Mouse (Mus musculus): Measurements from ENCODE around the gene Rtn4. TPM values are rescaled to one million over a fixed set of nuclear protein-coding genes. Genes with fewer than 3 reads are reported as not detected.

The Rtn4 gene
- total and polyA plus RNA-seq, 3 experiments = 31.1 to 85.3 (median 82.5) TPM

GRCm38 (mm10) chr11:29746203-29746602 is 53.5 kb downstream of the Rtn4 start:
- Histone ChIP-seq H3K36me3 (ENCODE audit: control insufficient read depth, insufficient read depth, low read length) (peaks cover 2% of the 10 kb centered on the region), H3K27me3 (ENCODE audit: control insufficient read depth, insufficient read depth, low read length) (no peaks in the 10 kb centered on the region), H3K9ac (ENCODE audit: low read depth, low read length) (no peak overlapping the region), H3K27ac (no peak overlapping the region), H3K4me3 (no peak overlapping the region), H3K4me1 (ENCODE audit: control insufficient read depth, insufficient read depth, low read length) (no peaks in the 10 kb centered on the region), H3K79me2 (replicated peaks; ENCODE audit: control insufficient read depth, insufficient read depth, low read length) (no peaks in the 10 kb centered on the region)
- intact Hi-C loops (cut with DNase I) = no loop called here
- no peak for TF ChIP-seq CTCF (IDR thresholded peaks at IDR 0.05)
- no peak for TF ChIP-seq EP300 (IDR thresholded peaks at IDR 0.05; ENCODE audit: insufficient read depth, low read depth, low read length)
- no peak for TF ChIP-seq POLR2A (IDR thresholded peaks at IDR 0.05; ENCODE audit: insufficient read depth, low read depth, low read length)
- 90% methylated on average over 9 of the region's 9 CpGs for WGBS
- no peak for DNase-seq

GRCm38 (mm10) chr11:29747365-29747764 is 54.6 kb downstream of the Rtn4 start:
- Histone ChIP-seq H3K9ac (ENCODE audit: low read depth, low read length) (no peak overlapping the region), H3K27ac (no peak overlapping the region)

GRCm38 (mm10) chr11:29747881-29748280 is 55.1 kb downstream of the Rtn4 start:
- intact Hi-C loops (cut with DNase I) = no loop called here

More at GRCm38 (mm10) chr11:29747365-29747764, 54.6 kb downstream of the Rtn4 start:
- no peak for DNase-seq
- WGBS = 97% methylated on average over 3 of the region's 3 CpGs
- intact Hi-C loops (cut with DNase I) = no loop called here
- Histone ChIP-seq H3K36me3 (ENCODE audit: control insufficient read depth, insufficient read depth, low read length) (peaks cover 2% of the 10 kb centered on the region), H3K27me3 (ENCODE audit: control insufficient read depth, insufficient read depth, low read length) (no peaks in the 10 kb centered on the region), H3K4me1 (ENCODE audit: control insufficient read depth, insufficient read depth, low read length) (no peaks in the 10 kb centered on the region), H3K4me3 (no peak overlapping the region), H3K79me2 (replicated peaks; ENCODE audit: control insufficient read depth, insufficient read depth, low read length) (no peaks in the 10 kb centered on the region)
- TF ChIP-seq POLR2A (IDR thresholded peaks at IDR 0.05; ENCODE audit: insufficient read depth, low read depth, low read length) = no peak
- no peak for TF ChIP-seq CTCF (IDR thresholded peaks at IDR 0.05)

GRCm38 (mm10) chr11:29748750-29749467 is 56.2 kb downstream of the Rtn4 start:
- WGBS = 93% methylated on average over 8 of the region's 8 CpGs
- no peak overlapping the region for H3K9ac ChIP-seq (ENCODE audit: low read depth, low read length)
- TF ChIP-seq EP300 (IDR thresholded peaks at IDR 0.05; ENCODE audit: insufficient read depth, low read depth, low read length) = no peak
- no peak for TF ChIP-seq POLR2A (IDR thresholded peaks at IDR 0.05; ENCODE audit: insufficient read depth, low read depth, low read length)
- no peak for TF ChIP-seq CTCF (IDR thresholded peaks at IDR 0.05)
- no peaks in the 10 kb centered on the region for H3K4me1 ChIP-seq (ENCODE audit: control insufficient read depth, insufficient read depth, low read length)
- intact Hi-C loops (cut with DNase I) = no loop called here
- H3K36me3 ChIP-seq (ENCODE audit: control insufficient read depth, insufficient read depth, low read length) = peaks cover 2% of the 10 kb centered on the region
- H3K4me3 ChIP-seq = no peak overlapping the region
- H3K79me2 ChIP-seq (replicated peaks; ENCODE audit: control insufficient read depth, insufficient read depth, low read length) = no peaks in the 10 kb centered on the region
- no peak overlapping the region for H3K27ac ChIP-seq
- no peaks in the 10 kb centered on the region for H3K27me3 ChIP-seq (ENCODE audit: control insufficient read depth, insufficient read depth, low read length)
- no peak for DNase-seq

More at GRCm38 (mm10) chr11:29747881-29748280, 55.1 kb downstream of the Rtn4 start:
- Histone ChIP-seq H3K27ac (no peak overlapping the region), H3K79me2 (replicated peaks; ENCODE audit: control insufficient read depth, insufficient read depth, low read length) (no peaks in the 10 kb centered on the region), H3K27me3 (ENCODE audit: control insufficient read depth, insufficient read depth, low read length) (no peaks in the 10 kb centered on the region), H3K36me3 (ENCODE audit: control insufficient read depth, insufficient read depth, low read length) (peaks cover 2% of the 10 kb centered on the region), H3K4me3 (no peak overlapping the region), H3K4me1 (ENCODE audit: control insufficient read depth, insufficient read depth, low read length) (no peaks in the 10 kb centered on the region), H3K9ac (ENCODE audit: low read depth, low read length) (no peak overlapping the region)
- TF ChIP-seq EP300 (IDR thresholded peaks at IDR 0.05; ENCODE audit: insufficient read depth, low read depth, low read length) = no peak
- TF ChIP-seq CTCF (IDR thresholded peaks at IDR 0.05) = no peak
- no peak for TF ChIP-seq POLR2A (IDR thresholded peaks at IDR 0.05; ENCODE audit: insufficient read depth, low read depth, low read length)
- no peak for DNase-seq
- 87% methylated on average over 1 of the region's 1 CpGs for WGBS

- Histone ChIP-seq H3K4me3 (no peak overlapping the region), H3K79me2 (replicated peaks; ENCODE audit: control insufficient read depth, insufficient read depth, low read length) (no peaks in the 10 kb centered on the region), H3K4me1 (ENCODE audit: control insufficient read depth, insufficient read depth, low read length) (no peaks in the 10 kb centered on the region), H3K36me3 (ENCODE audit: control insufficient read depth, insufficient read depth, low read length) (peaks cover 2% of the 10 kb centered on the region), H3K27me3 (ENCODE audit: control insufficient read depth, insufficient read depth, low read length) (no peaks in the 10 kb centered on the region), H3K27ac (no peak overlapping the region), H3K9ac (ENCODE audit: low read depth, low read length) (no peak overlapping the region)
- intact Hi-C loops (cut with DNase I) = no loop called here
- no peak for DNase-seq
- TF ChIP-seq EP300 (IDR thresholded peaks at IDR 0.05; ENCODE audit: insufficient read depth, low read depth, low read length) (no peak), CTCF (IDR thresholded peaks at IDR 0.05) (no peak), POLR2A (IDR thresholded peaks at IDR 0.05; ENCODE audit: insufficient read depth, low read depth, low read length) (no peak)
- WGBS = 97% methylated on average over 1 of the region's 1 CpGs
Measured at GRCm38 (mm10) chr11:29749468-29749829, 56.7 kb downstream of the Rtn4 start.

- intact Hi-C loops (cut with DNase I) = no loop called here
- Histone ChIP-seq H3K9ac (ENCODE audit: low read depth, low read length) (no peak overlapping the region), H3K36me3 (ENCODE audit: control insufficient read depth, insufficient read depth, low read length) (no peaks in the 10 kb centered on the region; the same call in 1 of the 2 replicates), H3K79me2 (replicated peaks; ENCODE audit: control insufficient read depth, insufficient read depth, low read length) (no peaks in the 10 kb centered on the region), H3K4me1 (ENCODE audit: control insufficient read depth, insufficient read depth, low read length) (no peaks in the 10 kb centered on the region), H3K27ac (no peak overlapping the region), H3K27me3 (ENCODE audit: control insufficient read depth, insufficient read depth, low read length) (no peaks in the 10 kb centered on the region), H3K4me3 (no peak overlapping the region)
- no peak for DNase-seq
- TF ChIP-seq POLR2A (IDR thresholded peaks at IDR 0.05; ENCODE audit: insufficient read depth, low read depth, low read length) (no peak), EP300 (IDR thresholded peaks at IDR 0.05; ENCODE audit: insufficient read depth, low read depth, low read length) (no peak), CTCF (IDR thresholded peaks at IDR 0.05) (no peak)
- WGBS = 97% methylated on average over 2 of the region's 2 CpGs
Measured at GRCm38 (mm10) chr11:29751013-29751412, 58.3 kb downstream of the Rtn4 start.

Data from heart, adult 2 months (tissue).